Mouse (Mus musculus) erythroblast, embryonic 14.5 days (primary cell): ENCODE data around the gene Mettl13. TPM values are rescaled to one million over a fixed set of nuclear protein-coding genes. Genes with fewer than 3 reads are reported as not detected.

Experiments
- H3K27me3 ChIP-seq: 2 replicates; pipeline ENCODE4 v1.6.1; 2012; ENCODE audit warnings: inconsistent platforms; ENCODE audit not compliant: control insufficient read depth
- H3K36me3 ChIP-seq: 2 replicates; pipeline ENCODE4 v1.6.1; 2012; ENCODE audit warnings: mild to moderate bottlenecking, inconsistent platforms; ENCODE audit not compliant: control insufficient read depth
- H3K4me1 ChIP-seq: 2 replicates; pipeline ENCODE4 v1.6.1; 2012; ENCODE audit warnings: inconsistent platforms; ENCODE audit not compliant: control insufficient read depth
- H3K4me3 ChIP-seq: replicated peaks from 2 replicates; pipeline ENCODE3; 2012; ENCODE audit warnings: moderate library complexity, mild to moderate bottlenecking, inconsistent platforms
- H3K9me3 ChIP-seq: 2 replicates; pipeline ENCODE4 v1.6.1; 2012; ENCODE audit warnings: low read length, inconsistent platforms, mixed read lengths; ENCODE audit not compliant: control insufficient read depth
- GATA1 ChIP-seq: IDR thresholded peaks from 2 replicates; pipeline ENCODE4 v1.6.1; 2012; ENCODE audit warnings: low read length, inconsistent platforms, mixed read lengths
- TAL1 ChIP-seq: IDR thresholded peaks from 3 replicates; pipeline ENCODE4 v1.6.1; 2012; ENCODE audit warnings: low read length, inconsistent platforms, mixed read lengths
- polyA plus RNA-seq: library from polyadenylated mRNA; stranded (reverse); fragments of >175 nt; gene quantifications from 2 replicates; pipeline ENCODE4 v1.2.3, GENCODE M21; 2012

The Mettl13 gene
- polyA plus RNA-seq, 1 experiment: 0.25 TPM

GRCm38 (mm10) chr1:162570931-162571601, 22.7 kb upstream of the Mettl13 start:
- peak overlapping the region; percentile 76 for H3K4me3 ChIP-seq
- peaks cover 6% of the 10 kb centered on the region for H3K36me3 ChIP-seq
- no peak for TF ChIP-seq TAL1
- TF ChIP-seq GATA1: no peak
- no peaks in the 10 kb centered on the region; the same call in 1 of the 2 replicates for H3K9me3 ChIP-seq
- H3K27me3 ChIP-seq: peaks cover 8% of the 10 kb centered on the region
- H3K4me1 ChIP-seq: peaks cover 23% of the 10 kb centered on the region

- Histone ChIP-seq H3K4me3 (peak within 1 kb of the TSS; percentile 76), H3K36me3 (peaks cover 6% of the 10 kb centered on the region), H3K4me1 (peaks cover 23% of the 10 kb centered on the region), H3K9me3 (no peaks in the 10 kb centered on the region; the same call in 1 of the 2 replicates), H3K27me3 (peaks cover 10% of the 10 kb centered on the region)
- no peak for TF ChIP-seq GATA1
These were observed 22.0 kb upstream of the Mettl13 start, which contains the start of gene Vamp4 for GRCm38 (mm10) chr1:162570260-162570748. TSS of gene Vamp4 (plus strand) at chr1:162570515.

GRCm38 (mm10) chr1:162567351-162567750, 19.0 kb upstream of the Mettl13 start:
- H3K27me3 ChIP-seq: peaks cover 25% of the 10 kb centered on the region
- H3K4me3 ChIP-seq: no peak overlapping the region
- no peaks in the 10 kb centered on the region for H3K9me3 ChIP-seq
- H3K36me3 ChIP-seq: no peaks in the 10 kb centered on the region
- H3K4me1 ChIP-seq: peaks cover 23% of the 10 kb centered on the region
- TF ChIP-seq GATA1 (no peak), TAL1 (no peak)

- no peaks in the 10 kb centered on the region for H3K36me3 ChIP-seq
- H3K4me1 ChIP-seq: peaks cover 6% of the 10 kb centered on the region
- no peak overlapping the region for H3K4me3 ChIP-seq
- TF ChIP-seq TAL1 (no peak), GATA1 (no peak)
- H3K27me3 ChIP-seq: peaks cover 27% of the 10 kb centered on the region
- H3K9me3 ChIP-seq: no peaks in the 10 kb centered on the region
These were observed 16.6 kb upstream of the Mettl13 start for GRCm38 (mm10) chr1:162564992-162565391.

GRCm38 (mm10) chr1:162563236-162563635, 14.9 kb upstream of the Mettl13 start:
- Histone ChIP-seq H3K4me3 (no peak overlapping the region), H3K4me1 (no peaks in the 10 kb centered on the region), H3K36me3 (no peaks in the 10 kb centered on the region), H3K9me3 (no peaks in the 10 kb centered on the region), H3K27me3 (peaks cover 33% of the 10 kb centered on the region)
- TF ChIP-seq GATA1 (no peak), TAL1 (no peak)

GRCm38 (mm10) chr1:162554193-162554592, 5.8 kb upstream of the Mettl13 start:
- no peaks in the 10 kb centered on the region for H3K9me3 ChIP-seq
- H3K4me1 ChIP-seq: peaks cover 21% of the 10 kb centered on the region
- peaks cover 2% of the 10 kb centered on the region; the same call in 1 of the 2 replicates for H3K27me3 ChIP-seq
- H3K4me3 ChIP-seq: no peak overlapping the region
- H3K36me3 ChIP-seq: no peaks in the 10 kb centered on the region
- TF ChIP-seq TAL1 (no peak), GATA1 (no peak)

GRCm38 (mm10) chr1:162552956-162553355, 4.6 kb upstream of the Mettl13 start:
- H3K36me3 ChIP-seq: no peaks in the 10 kb centered on the region
- TF ChIP-seq GATA1 (no peak), TAL1 (no peak)
- peaks cover 32% of the 10 kb centered on the region for H3K4me1 ChIP-seq
- H3K4me3 ChIP-seq: no peak overlapping the region
- H3K9me3 ChIP-seq: no peaks in the 10 kb centered on the region
- H3K27me3 ChIP-seq: no peaks in the 10 kb centered on the region

- Histone ChIP-seq H3K27me3 (no peaks in the 10 kb centered on the region), H3K36me3 (peaks cover 18% of the 10 kb centered on the region), H3K9me3 (no peaks in the 10 kb centered on the region), H3K4me3 (no peak overlapping the region), H3K4me1 (peaks cover 54% of the 10 kb centered on the region)
- TF ChIP-seq TAL1 (no peak), GATA1 (no peak)
These were observed 1.4 kb upstream of the Mettl13 start for GRCm38 (mm10) chr1:162549615-162550283.

- Histone ChIP-seq H3K4me1 (peaks cover 57% of the 10 kb centered on the region), H3K4me3 (peak overlapping the region; percentile 86), H3K36me3 (peaks cover 25% of the 10 kb centered on the region), H3K27me3 (no peaks in the 10 kb centered on the region), H3K9me3 (no peaks in the 10 kb centered on the region)
- TF ChIP-seq TAL1 (no peak), GATA1 (no peak)
These were observed 714 bp upstream of the Mettl13 start for GRCm38 (mm10) chr1:162548917-162549613.
